Mouse (Mus musculus) liver, postnatal 0 days (tissue): ENCODE measurements around the gene Trim63. TPM values are rescaled to one million over a fixed set of nuclear protein-coding genes. Genes with fewer than 3 reads are reported as not detected.

Experiments
- ATAC-seq: fragments of 200-750 bp; cut with Nextera tagmentation; 2 replicates; pipeline ENCODE4 v1.8.0; 2017; ENCODE audit warnings: mild to moderate bottlenecking, moderate library complexity
- DNase-seq: peaks from one replicate; pipeline ENCODE4 v3.0.0-alpha.2; 2016
- H3K27ac ChIP-seq: fragments of 300-500 bp; sonication (generic); 2 replicates; pipeline ENCODE4 v1.5.1; 2014; ENCODE audit warnings: antibody characterized with exemption, moderate library complexity, mild to moderate bottlenecking, low read depth
- H3K27me3 ChIP-seq: fragments of 300-500 bp; sonication (generic); 2 replicates; pipeline ENCODE4 v1.6.1; 2014; ENCODE audit warnings: low read length, control low read depth, mixed read lengths; ENCODE audit not compliant: insufficient read depth
- H3K36me3 ChIP-seq: fragments of 300-500 bp; sonication (generic); replicated peaks from 2 replicates; pipeline ENCODE4 v1.6.1; 2014; ENCODE audit warnings: mild to moderate bottlenecking, control low read depth, low read length, moderate library complexity, mixed read lengths; ENCODE audit not compliant: insufficient read depth
- H3K4me1 ChIP-seq: fragments of 300-500 bp; sonication (generic); 2 replicates; pipeline ENCODE4 v1.6.1; 2014; ENCODE audit warnings: antibody characterized with exemption, mild to moderate bottlenecking, control low read depth; ENCODE audit not compliant: insufficient read depth
- H3K4me2 ChIP-seq: fragments of 300-500 bp; sonication (generic); 2 replicates; pipeline ENCODE4 v1.6.1; 2014; ENCODE audit warnings: low read depth, mild to moderate bottlenecking, low read length, moderate library complexity, mixed read lengths
- H3K4me3 ChIP-seq: fragments of 300-500 bp; sonication (generic); 2 replicates; pipeline ENCODE4 v1.5.1; 2014; ENCODE audit warnings: low read depth, low read length
- H3K9ac ChIP-seq: fragments of 300-500 bp; sonication (generic); replicated peaks from 2 replicates; pipeline ENCODE4 v1.6.1; 2014; ENCODE audit warnings: mild to moderate bottlenecking, moderate library complexity
- H3K9me3 ChIP-seq: fragments of 300-500 bp; sonication (generic); 2 replicates; pipeline ENCODE4 v1.6.1; 2016; ENCODE audit warnings: mild to moderate bottlenecking, control low read depth, low read length, mixed read lengths
- CTCF ChIP-seq: sonication (generic); IDR thresholded peaks from 2 replicates; pipeline ENCODE4 v1.5.1; 2016; ENCODE audit warnings: antibody characterized with exemption, low read depth
- EP300 ChIP-seq: IDR thresholded peaks from 2 replicates; pipeline ENCODE4 v1.6.1; 2016; ENCODE audit warnings: antibody characterized with exemption, low read depth, mild to moderate bottlenecking
- whole genome bisulfite sequencing: fragments of 180-500 bp; shearing (Covaris S2); extraction: QIAGEN DNeasy Blood & Tissue Kit; methylation state at CpG from one replicate; pipeline ENCODE4 v1.1.7; 2014; ENCODE audit not compliant: insufficient replicate concordance; 5-methylcytosine and 5-hydroxymethylcytosine counted together
- polyA plus RNA-seq: library from polyadenylated mRNA; unstranded; fragments of >200 nt; fragmentation: Nextera tagmentation; extraction: Ambion mirVana; gene quantifications from 2 replicates; pipeline ENCODE4 v1.2.1, GENCODE M21; 2015

Gene Trim63
- polyA plus RNA-seq, 1 experiment from 2014 or later: 0.34 TPM

- Histone ChIP-seq H3K9ac (no peak overlapping the region), H3K4me3 (no peak overlapping the region), H3K4me2 (no peak overlapping the region), H3K27me3 (peaks cover 36% of the 10 kb centered on the region), H3K4me1 (peaks cover 17% of the 10 kb centered on the region), H3K36me3 (no peaks in the 10 kb centered on the region), H3K9me3 (no peaks in the 10 kb centered on the region), H3K27ac (no peak overlapping the region)
- no peak for DNase-seq
- TF ChIP-seq EP300: no peak
- TF ChIP-seq CTCF: no peak
- WGBS: 21% methylated on average over 1 of the region's 1 CpGs
- ATAC-seq: no peak
These were observed 59.4 kb downstream of the Trim63 start for GRCm38 (mm10) chr4:134374306-134374705.

- Histone ChIP-seq H3K4me2 (no peak overlapping the region), H3K4me1 (no peaks in the 10 kb centered on the region), H3K27ac (no peak overlapping the region), H3K9me3 (no peaks in the 10 kb centered on the region), H3K9ac (no peak overlapping the region), H3K4me3 (no peak overlapping the region), H3K36me3 (no peaks in the 10 kb centered on the region), H3K27me3 (peaks cover 5% of the 10 kb centered on the region; the same call in 1 of the 2 replicates)
- ATAC-seq: no peak
- no peak for DNase-seq
- TF ChIP-seq EP300 (no peak), CTCF (no peak)
- 42% methylated on average over 10 of the region's 10 CpGs for WGBS
These were observed 63.2 kb downstream of the Trim63 start for GRCm38 (mm10) chr4:134378089-134378615.

Other genes with a start within 250 kb of the Trim63 start
- 114 and 125 TPM in 2 replicates for gene Cd52, start 220.0 kb upstream of the Trim63 start, polyA plus RNA-seq
- gene Ubxn11, start 212.6 kb upstream of the Trim63 start, polyA plus RNA-seq: 0.88 and 0.99 TPM in 2 replicates
- 198 and 215 TPM in 2 replicates for gene Sh3bgrl3, start 186.3 kb upstream of the Trim63 start, polyA plus RNA-seq
- 65.6 and 98.1 TPM in 2 replicates for gene Cep85, start 128.0 kb upstream of the Trim63 start, polyA plus RNA-seq
- gene Gm7534, start 112.1 kb upstream of the Trim63 start, polyA plus RNA-seq: not detected in 2 replicates
- gene Catsper4, start 87.7 kb upstream of the Trim63 start, polyA plus RNA-seq: not detected in 2 replicates
- gene Cnksr1, start 76.7 kb upstream of the Trim63 start, polyA plus RNA-seq: 0.08 and 0.20 TPM in 2 replicates
- gene E130218I03Rik, start 71.5 kb upstream of the Trim63 start, polyA plus RNA-seq: 0.23 and 0.33 TPM in 2 replicates
- 6.1 and 6.2 TPM in 2 replicates for gene Zfp593, start 69.5 kb upstream of the Trim63 start, polyA plus RNA-seq
- not detected in 2 replicates for gene Gm30191, start 68.2 kb upstream of the Trim63 start, polyA plus RNA-seq
- 1.4 and 1.5 TPM in 2 replicates for gene Grrp1, start 61.0 kb upstream of the Trim63 start, polyA plus RNA-seq
- 5.9 and 7.2 TPM in 2 replicates for gene Pdik1l, start 27.2 kb upstream of the Trim63 start, polyA plus RNA-seq
- not detected in 2 replicates for gene Slc30a2, start 28.1 kb downstream of the Trim63 start, polyA plus RNA-seq
- gene Extl1, start 68.7 kb downstream of the Trim63 start, polyA plus RNA-seq: 0.20 and 0.33 TPM in 2 replicates
- 13.5 and 14.3 TPM in 2 replicates for gene Pafah2, start 81.2 kb downstream of the Trim63 start, polyA plus RNA-seq
- 249 and 258 TPM in 2 replicates for gene Stmn1, start 153.2 kb downstream of the Trim63 start, polyA plus RNA-seq
- gene Paqr7, start 181.6 kb downstream of the Trim63 start, polyA plus RNA-seq: 12.4 and 17.8 TPM in 2 replicates
- 6.9 and 7.1 TPM in 2 replicates for gene Aunip, start 195.9 kb downstream of the Trim63 start, polyA plus RNA-seq
- gene Mtfr1l, start 220.3 kb downstream of the Trim63 start, polyA plus RNA-seq: 56.9 and 60.3 TPM in 2 replicates
- 2.8 TPM in 2 replicates for gene Selenon, start 237.0 kb downstream of the Trim63 start, polyA plus RNA-seq